Mouse (Mus musculus): Measurements from ENCODE around the gene Abce1.

GRCm38 (mm10) chr8:79638707-79639549, 72.6 kb downstream of the Abce1 start:
- TF ChIP-seq CTCF (IDR thresholded peaks at IDR 0.05): 0 out of 2 replicates have a peak, but pooled peaks have one; percentile 9
- TF ChIP-seq EP300 (IDR thresholded peaks at IDR 0.05; ENCODE audit: insufficient read depth, low read depth, low read length): peak; percentile 43; the same call in 1 of the 2 replicates
